Mouse (Mus musculus) liver, adult 2 months (tissue): ENCODE results near the gene Ptdss2. TPM values are rescaled to one million over a fixed set of nuclear protein-coding genes. Genes with fewer than 3 reads are reported as not detected.
A peak's percentile ranks its signal among the peaks of the same experiment; 100 is the strongest.

ENCODE experiments used
- DNase-seq: peaks from one replicate; pipeline ENCODE4 v3.0.0-alpha.2; 2011; ENCODE audit warnings: low read depth, low spot score; ENCODE audit errors: extremely low read depth
- H3K27ac ChIP-seq: fragments of 200-500 bp; replicated peaks from 2 replicates; pipeline ENCODE4 v1.5.1; 2012; ENCODE audit warnings: low read depth, mild to moderate bottlenecking, control low read depth, inconsistent platforms, low read length; ENCODE audit not compliant: insufficient read depth
- H3K27me3 ChIP-seq: fragments of 200-500 bp; 2 replicates; pipeline ENCODE4 v1.6.1; 2012; ENCODE audit warnings: mild to moderate bottlenecking, moderate library complexity, low read length, inconsistent platforms; ENCODE audit not compliant: control insufficient read depth, insufficient read depth
- H3K36me3 ChIP-seq: fragments of 200-500 bp; 2 replicates; pipeline ENCODE4 v1.6.1; 2012; ENCODE audit warnings: low read length, inconsistent platforms; ENCODE audit not compliant: control insufficient read depth, insufficient read depth
- H3K4me1 ChIP-seq: fragments of 200-500 bp; 2 replicates; pipeline ENCODE4 v1.6.1; 2011; ENCODE audit warnings: low read length; ENCODE audit not compliant: control insufficient read depth, insufficient read depth
- H3K4me3 ChIP-seq: fragments of 200-500 bp; 2 replicates; pipeline ENCODE4 v1.5.1; 2011; ENCODE audit warnings: low read depth, mild to moderate bottlenecking, control low read depth, low read length, moderate library complexity; ENCODE audit not compliant: insufficient read depth
- H3K79me2 ChIP-seq: fragments of 200-500 bp; 2 replicates; pipeline ENCODE4 v1.6.1; 2012; ENCODE audit warnings: inconsistent platforms, mild to moderate bottlenecking, low read length, moderate library complexity; ENCODE audit not compliant: control insufficient read depth, insufficient read depth
- H3K9ac ChIP-seq: fragments of 200-500 bp; 2 replicates; pipeline ENCODE4 v1.6.1; 2012; ENCODE audit warnings: low read depth, mild to moderate bottlenecking, control low read depth, inconsistent platforms, low read length
- CTCF ChIP-seq: fragments of 200-500 bp; IDR thresholded peaks from 2 replicates; pipeline ENCODE4 v1.5.1; 2011; ENCODE audit warnings: low read depth, low read length, control low read depth
- POLR2A ChIP-seq: fragments of 200-500 bp; IDR thresholded peaks from 2 replicates; pipeline ENCODE4 v1.6.1; 2011; ENCODE audit warnings: low read length, control low read depth; ENCODE audit not compliant: insufficient read depth; ENCODE audit errors: extremely low read depth
- WGBS: fragments of 180-500 bp; shearing (Covaris S2); methylation state at CpG from one replicate; pipeline ENCODE4 v1.1.7; 2018; 5-methylcytosine and 5-hydroxymethylcytosine counted together
- polyA plus RNA-seq: library from polyadenylated mRNA; depleted of rRNA; stranded (reverse); fragments of >200 nt; gene quantifications from 2 replicates; pipeline ENCODE4 v1.2.3, GENCODE M21; 2012; rRNA removed
- total RNA-seq: library from RNA; depleted of rRNA; stranded (reverse); fragments of >200 nt; gene quantifications from 2 replicates; pipeline ENCODE4 v1.2.3, GENCODE M21; 2014; rRNA removed

Gene Ptdss2
- total RNA-seq (5.2 and 5.4 TPM in 2 replicates), polyA plus RNA-seq (10.7 and 13.5 TPM in 2 replicates)

DNA sequence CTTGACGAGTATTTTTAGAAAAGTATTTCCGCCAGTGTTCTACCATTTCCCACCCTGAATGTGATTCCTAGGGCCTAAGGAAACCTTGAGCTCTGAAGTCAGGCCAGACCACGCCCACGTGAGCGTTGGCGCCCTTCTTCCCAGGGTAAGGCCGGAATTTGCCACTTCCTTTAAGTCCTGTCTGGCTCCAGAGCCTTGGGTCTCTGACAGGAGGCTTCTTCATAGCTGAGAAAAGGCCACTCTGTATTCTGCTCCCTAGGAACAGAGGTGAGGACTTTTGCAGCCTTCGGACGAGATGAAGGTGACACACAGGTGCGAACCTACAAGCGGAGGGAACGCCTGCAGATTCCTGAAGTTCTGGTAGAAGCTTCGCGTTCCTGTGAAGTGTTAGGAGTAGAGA lies at the start of gene Ptdss2:
TSS of gene Ptdss2 (plus strand) at position 138 of the 400 bp plus-strand sequence.
- Histone ChIP-seq H3K4me1 (peaks cover 11% of the 10 kb centered on the region; the same call in 1 of the 2 replicates), H3K9ac (peak within 1 kb of the TSS; percentile 62), H3K79me2 (no peaks in the 10 kb centered on the region), H3K27ac (peak within 1 kb of the TSS; percentile 65), H3K36me3 (no peaks in the 10 kb centered on the region), H3K4me3 (peak within 1 kb of the TSS; percentile 68), H3K27me3 (no peaks in the 10 kb centered on the region)
- 65% methylated on average over 14 of the region's 14 CpGs for WGBS
- TF ChIP-seq POLR2A (no peak), CTCF (no peak)
- peak; percentile 10 for DNase-seq

DNA sequence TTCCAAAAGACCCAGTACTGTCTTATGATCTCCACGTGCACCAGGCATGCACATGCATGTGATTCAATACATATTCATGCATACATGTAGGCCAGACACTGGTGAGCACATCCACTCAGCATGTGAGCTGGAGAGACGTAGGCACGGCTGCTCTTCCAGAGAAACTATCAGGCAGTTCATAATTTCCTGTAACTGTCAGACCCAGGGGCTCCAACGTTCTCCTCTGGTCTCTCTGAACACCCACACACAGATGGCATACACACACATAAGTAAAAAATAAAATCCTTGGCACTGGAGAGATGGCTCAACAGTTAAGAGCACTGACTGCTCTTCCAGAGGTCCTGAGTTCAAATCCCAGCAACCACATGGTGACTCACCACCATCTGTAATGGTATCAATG lies 48.4 kb upstream of the Ptdss2 start:
- Histone ChIP-seq H3K27ac (no peak overlapping the region), H3K9ac (no peak overlapping the region), H3K27me3 (peaks cover 3% of the 10 kb centered on the region; the same call in 1 of the 2 replicates), H3K36me3 (no peaks in the 10 kb centered on the region), H3K4me1 (no peaks in the 10 kb centered on the region), H3K4me3 (no peak overlapping the region), H3K79me2 (no peaks in the 10 kb centered on the region)
- 79% methylated on average over 4 of the region's 4 CpGs for WGBS
- TF ChIP-seq CTCF = no peak
- TF ChIP-seq POLR2A = no peak
- DNase-seq = no peak

DNA sequence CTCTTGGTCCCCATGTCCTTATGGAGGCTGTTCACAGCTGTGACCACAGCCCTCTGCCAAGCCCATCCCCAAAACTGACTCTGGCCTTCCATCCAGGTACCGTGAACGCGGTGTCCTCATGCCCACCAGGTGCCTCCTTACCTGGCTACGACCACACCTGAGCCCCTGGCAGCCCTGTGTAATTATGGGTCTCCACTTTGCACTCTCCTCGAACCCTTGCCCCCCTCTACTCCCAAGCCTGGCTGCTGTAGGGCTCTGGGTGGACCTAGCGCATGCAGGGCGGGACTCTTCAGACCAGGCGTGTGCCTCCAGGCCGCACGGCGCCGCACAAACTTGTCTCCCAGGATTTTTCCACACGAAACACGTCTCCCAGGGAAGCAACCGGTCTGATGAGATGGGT lies 44.3 kb upstream of the Ptdss2 start, which contains the start of gene Pkp3:
TSS of gene Pkp3 (plus strand) at position 378 of the 400 bp plus-strand sequence.
- Histone ChIP-seq H3K9ac (no peak within 1 kb of the TSS), H3K27me3 (no peaks in the 10 kb centered on the region), H3K27ac (no peak within 1 kb of the TSS), H3K4me1 (no peaks in the 10 kb centered on the region), H3K36me3 (no peaks in the 10 kb centered on the region), H3K79me2 (no peaks in the 10 kb centered on the region), H3K4me3 (no peak within 1 kb of the TSS)
- no peak for DNase-seq
- no peak for TF ChIP-seq CTCF
- TF ChIP-seq POLR2A = no peak
- WGBS = 94% methylated on average over 15 of the region's 15 CpGs

DNA sequence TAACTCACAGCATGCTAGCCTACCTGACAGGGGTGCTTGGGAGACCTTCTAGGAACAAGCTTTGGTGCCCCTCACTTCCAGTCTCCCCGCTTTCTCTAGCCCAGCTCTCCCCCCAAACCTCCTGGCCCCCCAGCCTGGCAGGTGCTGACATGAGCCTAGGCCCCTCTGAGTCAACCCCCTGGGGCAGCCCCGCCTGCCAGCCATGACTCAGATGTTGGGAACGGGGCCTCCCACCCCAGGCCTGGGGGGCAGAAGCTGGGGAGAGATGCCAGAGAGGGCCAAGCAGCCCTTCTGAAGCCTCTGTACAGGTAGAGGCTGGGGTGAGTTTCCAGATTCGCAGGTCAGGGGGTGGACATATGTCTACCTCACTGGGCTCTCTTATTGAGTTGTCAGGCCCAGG lies 43.3 kb upstream of the Ptdss2 start:
- Histone ChIP-seq H3K27me3 (no peaks in the 10 kb centered on the region), H3K4me1 (no peaks in the 10 kb centered on the region), H3K79me2 (no peaks in the 10 kb centered on the region), H3K36me3 (no peaks in the 10 kb centered on the region), H3K4me3 (no peak overlapping the region), H3K9ac (no peak overlapping the region), H3K27ac (no peak overlapping the region)
- no peak for DNase-seq
- 91% methylated on average over 4 of the region's 4 CpGs for WGBS
- TF ChIP-seq POLR2A (no peak), CTCF (no peak)

DNA sequence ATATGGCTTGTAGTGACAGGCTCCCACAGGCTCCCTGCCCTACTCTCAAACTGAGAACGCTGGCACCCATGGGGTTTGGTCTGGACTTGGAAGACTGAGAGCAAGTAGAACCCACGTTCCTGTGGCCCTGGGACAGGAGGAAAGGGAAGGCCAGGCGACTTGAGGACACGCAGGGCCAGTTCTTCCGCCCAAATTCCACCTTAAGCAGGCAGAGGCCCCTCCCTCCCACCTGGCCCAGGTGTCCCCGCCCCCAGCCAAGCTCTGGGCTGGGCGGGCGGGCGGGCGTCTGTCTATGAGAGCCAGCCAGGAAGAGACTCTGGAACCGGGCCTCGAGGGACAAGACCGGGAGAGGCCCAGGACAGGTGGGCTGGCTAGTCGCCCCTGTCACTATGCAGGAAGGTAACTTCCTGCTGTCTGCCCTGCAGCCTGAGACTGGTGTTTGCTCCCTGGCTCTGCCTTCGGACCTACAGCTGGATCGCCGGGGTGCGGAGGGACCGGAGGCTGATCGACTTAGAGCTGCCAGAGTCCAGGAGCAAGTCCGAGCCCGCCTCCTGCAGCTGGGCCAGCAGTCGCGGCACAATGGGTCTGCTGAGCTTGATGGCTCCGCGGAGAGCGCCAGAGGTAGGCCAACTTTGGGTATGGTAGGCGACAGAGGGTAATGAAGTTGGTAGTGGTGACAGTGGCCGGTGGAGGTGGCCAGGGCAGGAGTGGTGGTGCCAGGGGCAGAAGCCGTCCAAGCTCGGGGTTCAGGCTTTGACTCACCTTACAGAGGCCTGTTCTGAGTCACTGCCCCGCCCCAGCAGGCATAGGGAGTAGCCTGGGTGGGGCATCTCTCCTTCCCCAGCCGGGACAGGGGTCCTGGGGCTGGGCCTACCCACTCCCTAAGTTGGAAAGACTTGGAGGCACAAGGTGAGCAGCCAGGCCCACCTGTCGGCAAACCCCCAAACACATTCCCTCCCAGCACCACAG lies 42.4 kb upstream of the Ptdss2 start:
- H3K79me2 ChIP-seq = no peaks in the 10 kb centered on the region
- peak overlapping the region; percentile 10; the same call in 1 of the 2 replicates for H3K9ac ChIP-seq
- 45% methylated on average over 32 of the region's 34 CpGs for WGBS
- peak overlapping the region; percentile 30; the same call in 1 of the 2 replicates for H3K4me3 ChIP-seq
- no peaks in the 10 kb centered on the region for H3K4me1 ChIP-seq
- no peak for TF ChIP-seq POLR2A
- no peaks in the 10 kb centered on the region for H3K27me3 ChIP-seq
- peak; percentile 50 for DNase-seq
- no peaks in the 10 kb centered on the region for H3K36me3 ChIP-seq
- H3K27ac ChIP-seq = no peak overlapping the region

DNA sequence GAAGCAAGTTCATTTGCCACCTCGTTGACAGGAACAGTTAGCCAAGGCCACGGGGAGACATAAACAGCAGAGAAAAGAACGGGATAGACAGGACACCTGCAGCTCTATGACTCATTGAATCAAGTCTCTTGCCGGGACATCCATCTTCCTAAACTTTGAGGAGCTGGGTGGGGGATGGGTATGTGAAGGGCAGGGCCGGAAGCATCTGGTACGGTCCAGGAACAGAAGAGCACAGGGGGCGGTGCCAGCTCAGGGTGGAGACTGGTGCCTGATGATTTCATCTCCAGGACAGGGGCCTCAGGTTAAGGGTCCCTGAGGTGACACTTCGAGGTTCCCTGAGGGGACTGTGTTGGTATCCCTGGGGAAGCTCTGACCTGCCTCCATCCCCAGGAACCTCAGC lies 34.3 kb upstream of the Ptdss2 start:
- DNase-seq = no peak
- Histone ChIP-seq H3K4me1 (peaks cover 4% of the 10 kb centered on the region), H3K27me3 (no peaks in the 10 kb centered on the region), H3K27ac (no peak overlapping the region), H3K36me3 (no peaks in the 10 kb centered on the region), H3K9ac (no peak overlapping the region), H3K4me3 (no peak overlapping the region), H3K79me2 (no peaks in the 10 kb centered on the region)
- 43% methylated on average over 8 of the region's 8 CpGs for WGBS
- TF ChIP-seq CTCF (no peak), POLR2A (no peak)
